Mouse (Mus musculus): ENCODE data around the gene Tubd1. TPM values are rescaled to one million over a fixed set of nuclear protein-coding genes. Genes with fewer than 3 reads are reported as not detected.
A peak's percentile ranks its signal among the peaks of the same experiment; 100 is the strongest.

The Tubd1 gene
- total RNA-seq, 2 experiments from 2014 or later: 5.2 to 6.0 TPM

- no peak for DNase-seq (ENCODE audit: low spot score in 2 of 2)
Observed at GRCm38 (mm10) chr11:86583313-86583825, 38.6 kb downstream of the Tubd1 start.

GRCm38 (mm10) chr11:86583990-86584897, 39.5 kb downstream of the Tubd1 start:
- no peak for DNase-seq (ENCODE audit: low spot score in 2 of 2)

GRCm38 (mm10) chr11:86584898-86585597, 40.3 kb downstream of the Tubd1 start:
- no peak for DNase-seq (ENCODE audit: low spot score in 2 of 2)

- DNase-seq (ENCODE audit: low spot score in 2 of 2): no peak
Observed at GRCm38 (mm10) chr11:86585598-86585984, 40.8 kb downstream of the Tubd1 start.

GRCm38 (mm10) chr11:86586177-86586867, 41.5 kb downstream of the Tubd1 start:
- no peak for DNase-seq (ENCODE audit: low spot score in 2 of 2)

GRCm38 (mm10) chr11:86586868-86587792, 42.3 kb downstream of the Tubd1 start:
- peak in 1 of 2 experiments; percentile 22 for DNase-seq (ENCODE audit: low spot score in 2 of 2)

- DNase-seq (ENCODE audit: low spot score in 2 of 2): no peak
Observed at GRCm38 (mm10) chr11:86587830-86588229, 43.0 kb downstream of the Tubd1 start.

GRCm38 (mm10) chr11:86588583-86589298, 44.0 kb downstream of the Tubd1 start:
- DNase-seq (ENCODE audit: low spot score in 2 of 2): no peak

- no peak for DNase-seq (ENCODE audit: low spot score in 2 of 2)
Observed at GRCm38 (mm10) chr11:86590066-86590465, 45.3 kb downstream of the Tubd1 start.

- no peak for DNase-seq (ENCODE audit: low spot score in 2 of 2)
Observed at GRCm38 (mm10) chr11:86590579-86590978, 45.8 kb downstream of the Tubd1 start.

GRCm38 (mm10) chr11:86591301-86591845, 46.6 kb downstream of the Tubd1 start:
- DNase-seq (ENCODE audit: low spot score in 2 of 2): no peak

GRCm38 (mm10) chr11:86591931-86592616, 47.3 kb downstream of the Tubd1 start:
- no peak for DNase-seq (ENCODE audit: low spot score in 2 of 2)

- DNase-seq (ENCODE audit: low spot score in 2 of 2): no peak
Observed at GRCm38 (mm10) chr11:86592993-86593392, 48.2 kb downstream of the Tubd1 start.

- DNase-seq (ENCODE audit: low spot score in 2 of 2): no peak
Observed at GRCm38 (mm10) chr11:86593443-86593842, 48.7 kb downstream of the Tubd1 start.

GRCm38 (mm10) chr11:86594188-86594876, 49.5 kb downstream of the Tubd1 start:
- DNase-seq (ENCODE audit: low spot score in 2 of 2): no peak

- no peak for DNase-seq (ENCODE audit: low spot score in 2 of 2)
Observed at GRCm38 (mm10) chr11:86595366-86595765, 50.6 kb downstream of the Tubd1 start.

- DNase-seq (ENCODE audit: low spot score in 2 of 2): peak; percentile 7 to 81
Observed at GRCm38 (mm10) chr11:86596187-86596960, 51.6 kb downstream of the Tubd1 start.

Measured in layer of hippocampus, adult 18-20 months (tissue).